8 mouse cellular contexts compared by ENCODE assay signal in the genomic region with DNA sequence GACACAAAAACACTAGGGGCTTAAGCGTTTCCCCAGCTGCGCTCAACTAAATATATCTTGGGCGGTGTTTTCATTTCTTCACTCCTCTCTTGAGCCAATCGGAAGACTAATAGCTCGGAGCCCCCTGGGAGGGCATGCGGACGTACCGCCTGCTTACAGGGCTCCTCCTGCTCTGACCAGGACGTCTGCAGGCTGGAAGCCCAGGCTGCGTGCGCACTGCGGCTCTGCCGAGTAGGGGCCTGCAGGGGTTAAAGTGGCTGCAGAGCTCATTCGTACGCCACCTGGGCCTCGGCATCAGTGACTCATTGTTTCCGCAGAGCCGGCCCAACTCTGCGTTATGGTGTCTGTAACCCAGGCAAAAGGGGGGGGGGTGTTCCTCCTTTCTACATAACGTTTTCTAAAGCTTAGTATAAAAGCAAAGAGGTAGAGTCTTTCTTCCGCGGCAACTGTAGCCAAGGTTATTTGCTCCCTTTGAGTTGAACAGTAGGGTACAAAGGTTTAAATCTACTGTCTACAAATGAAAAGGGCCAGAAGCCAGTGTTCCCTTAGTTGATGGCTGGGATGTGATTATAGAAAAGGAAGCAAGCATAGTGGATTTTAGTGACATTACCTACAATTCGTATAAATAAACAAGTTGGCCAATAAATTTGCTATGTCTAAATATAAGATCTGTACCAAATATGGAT. TPM values are rescaled to one million over a fixed set of nuclear protein-coding genes. Genes with fewer than 3 reads are reported as not detected.
A peak's percentile ranks its signal among the peaks of the same experiment; 100 is the strongest.
DNase-seq lines count a peak whose midpoint lies in the region; ATAC-seq lines count a peak whose summit lies in the region.

No protein-coding gene starts in this region.

- H3K9me3 ChIP-seq in hindbrain, embryonic 10.5 days: peaks cover 7% of the 10 kb centered on the region; the same call in 1 of the 2 replicates

- peaks cover 45% of the 10 kb centered on the region for H3K4me1 ChIP-seq in hindbrain, embryonic 10.5 days (replicated peaks)

- peak overlapping the region; percentile 87 for H3K27ac ChIP-seq in hindbrain, embryonic 10.5 days

- peak overlapping the region; percentile 49 for H3K4me3 ChIP-seq in hindbrain, embryonic 10.5 days

- no peaks in the 10 kb centered on the region for H3K36me3 ChIP-seq in hindbrain, embryonic 10.5 days

- peak; percentile 94 for DNase-seq in MEL-GATA-1-ER (ENCODE audit: extremely low read depth, low read depth)
- DNase-seq in cerebellum, adult 9-10 months: peak; percentile 89
- DNase-seq in hindbrain, embryonic 10.5 days (ENCODE audit: low spot score): peak; percentile 94
- DNase-seq in layer of hippocampus, postnatal 25 days (ENCODE audit: extremely low spot score in 1 of 2, low spot score in 1 of 2): peak; percentile 47 to 58
- DNase-seq in lung, postnatal 14 days: peak; percentile 90
- peak; percentile 91 for DNase-seq in ovary, postnatal 36 days (ENCODE audit: low spot score)
- peak; percentile 89 for DNase-seq in thymus, postnatal 25 days

- no peaks in the 10 kb centered on the region for H3K27me3 ChIP-seq in hindbrain, embryonic 10.5 days (ENCODE audit: insufficient read depth, poor library complexity, severe bottlenecking)

- peak; percentile 76 for ATAC-seq in frontal cortex, adult (ENCODE audit: low TSS enrichment)

- 3% methylated on average over 23 of the region's 23 CpGs for WGBS in hindbrain, embryonic 10.5 days

RNA-seq across cellular contexts. Expression of a gene that starts 53.7 kb away (rescaled TPM):
- polyA plus RNA-seq in hindbrain, embryonic 10.5 days (2016; fragmentation: Nextera tagmentation; extraction: Ambion mirVana): 37.1 and 38.9 TPM in 2 replicates
- total RNA-seq in layer of hippocampus, postnatal 25 days (2021): 10 to 100 TPM; 44.2 to 53.1 TPM

Comparison
In these comparisons a context has a peak if more than half of its experiments do, and no peak if none do; other contexts are left out.
1. Peak in every context shown above with its lines: DNase-seq, ATAC-seq, H3K4me3 ChIP-seq and H3K27ac ChIP-seq.